Mouse (Mus musculus): Measurements from ENCODE around the gene Arhgap45.

DNA sequence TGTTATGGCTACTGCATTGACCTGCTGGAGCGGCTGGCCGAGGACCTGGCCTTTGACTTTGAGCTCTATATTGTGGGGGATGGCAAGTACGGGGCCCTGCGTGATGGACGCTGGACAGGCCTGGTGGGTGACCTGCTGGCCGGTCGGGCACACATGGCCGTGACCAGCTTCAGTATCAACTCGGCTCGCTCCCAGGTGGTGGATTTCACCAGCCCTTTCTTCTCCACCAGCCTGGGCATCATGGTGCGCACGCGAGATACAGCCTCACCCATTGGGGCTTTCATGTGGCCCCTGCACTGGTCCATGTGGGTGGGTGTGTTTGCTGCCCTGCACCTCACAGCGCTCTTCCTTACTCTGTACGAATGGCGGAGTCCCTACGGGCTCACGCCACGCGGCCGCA lies 42.4 kb upstream of the Arhgap45 start:
- TF ChIP-seq FLI1 (IDR thresholded peaks at IDR 0.05; ENCODE audit: low read length) (no peak), GATA1 (IDR thresholded peaks at IDR 0.05; ENCODE audit: borderline replicate concordance, low read length) (no peak)

All from megakaryocyte, embryonic 14.5 days (primary cell).